Mouse (Mus musculus) kidney, postnatal 10 days (tissue): ENCODE measurements at regions not wholly inside any gene's neighbourhood (a gene's known extent, or its start where the extent isn't known, plus 50 kb on each side); places are given as distances from the start of the nearest gene placed in this dataset.
A peak's percentile ranks its signal among the peaks of the same experiment; 100 is the strongest.

Source experiments
- DNase-seq: peaks from one replicate; pipeline ENCODE4 v3.0.0; 2021; ENCODE audit warnings: mixed read lengths

DNA sequence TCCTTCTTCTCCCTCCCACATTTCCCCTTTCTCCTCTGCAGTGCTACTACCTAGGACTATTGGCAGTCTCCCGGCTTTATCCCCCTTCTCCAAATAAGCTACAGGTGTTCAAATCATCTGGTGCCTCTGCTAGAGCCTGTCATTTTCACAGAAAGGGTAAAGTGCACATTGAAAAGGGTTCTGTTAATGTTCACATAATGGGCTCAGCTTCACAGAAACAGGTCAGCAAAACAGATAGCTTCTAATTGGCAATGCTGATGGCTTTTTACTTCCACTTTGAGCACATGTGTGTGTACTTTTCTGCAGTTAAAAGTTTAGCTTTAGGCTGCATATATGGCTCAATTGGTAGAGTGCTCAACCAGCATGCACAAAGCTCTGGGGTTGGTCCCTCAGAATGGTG, 114.4 kb upstream of the Ralgapa2 start:
- DNase-seq: no peak

GRCm38 (mm10) chr2:146630179-146630578, 118.0 kb upstream of the Ralgapa2 start:
- no peak for DNase-seq

GRCm38 (mm10) chr2:146631098-146631497, 119.0 kb upstream of the Ralgapa2 start:
- DNase-seq: no peak

DNA sequence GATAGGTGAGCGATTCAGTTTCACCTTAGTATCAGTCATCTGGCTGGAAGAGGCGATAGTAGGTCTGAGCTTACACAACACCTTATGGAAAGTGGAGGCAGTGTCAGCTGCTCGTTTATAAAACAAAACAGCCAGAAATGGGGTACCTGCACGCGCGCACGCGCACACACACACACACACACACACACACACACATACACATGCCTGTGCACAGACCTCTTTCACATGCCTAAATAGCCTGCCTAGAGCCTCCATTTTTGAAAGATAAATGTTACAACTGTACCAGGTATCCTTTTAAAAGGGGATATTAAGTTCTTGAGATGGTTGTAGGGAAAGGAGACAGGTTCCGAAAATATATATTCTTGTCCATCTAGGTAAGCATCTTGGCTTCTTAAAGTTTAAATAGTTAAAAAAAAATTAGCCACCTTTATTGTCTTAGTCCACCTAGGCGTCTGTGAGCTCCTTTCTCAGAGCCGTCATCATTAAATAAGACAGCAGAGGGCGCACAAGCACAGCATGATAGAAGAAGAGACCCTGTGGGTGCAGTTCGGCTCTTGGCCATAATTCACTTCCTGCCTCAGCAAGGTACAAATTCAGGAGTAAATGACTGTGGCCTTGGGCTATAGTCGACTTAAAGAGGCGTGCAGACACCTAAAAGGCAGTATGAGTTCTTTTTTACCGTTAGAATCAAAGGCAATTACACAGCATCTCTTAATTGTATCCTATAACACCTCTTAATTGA, 121.4 kb upstream of the Ralgapa2 start:
- peak; percentile 80 for DNase-seq

GRCm38 (mm10) chr2:146637573-146637972, 125.4 kb upstream of the Ralgapa2 start:
- DNase-seq: no peak

DNA sequence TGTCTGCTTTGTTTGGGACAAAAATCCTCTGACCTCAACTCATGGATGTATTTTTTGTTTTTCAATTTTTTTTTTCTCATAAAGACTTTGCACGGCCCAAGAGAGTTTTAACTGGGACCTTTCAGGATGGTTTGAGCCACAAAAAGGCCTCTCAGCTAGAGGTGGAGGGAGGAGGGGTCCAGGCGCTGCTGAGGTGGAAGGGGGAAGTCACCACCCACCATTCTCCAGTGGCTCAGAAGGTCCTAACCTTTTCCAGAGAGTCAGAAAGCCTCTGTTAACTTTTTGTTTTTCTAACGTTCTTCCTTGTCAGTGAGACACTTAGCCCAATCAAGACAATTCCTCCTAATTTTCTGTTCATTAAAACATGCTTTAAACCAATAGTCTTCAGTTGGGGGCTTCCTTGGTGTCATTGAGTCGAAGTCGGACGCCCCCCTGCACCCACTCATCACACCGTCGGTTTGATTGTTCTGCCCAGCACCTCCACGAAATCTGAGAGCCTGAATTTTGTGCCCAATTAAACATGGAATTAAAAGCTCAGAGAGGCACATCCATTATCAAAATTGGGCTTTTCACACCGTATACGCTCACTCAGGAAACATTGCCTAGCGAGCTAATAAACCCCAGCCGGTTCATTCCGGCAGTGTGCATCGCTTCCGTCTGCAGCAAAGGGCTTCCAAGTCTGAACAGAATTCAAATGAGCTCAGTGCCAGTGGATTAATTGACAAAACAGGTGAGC, 134.3 kb upstream of the Ralgapa2 start:
- peak; percentile 8 for DNase-seq

DNA sequence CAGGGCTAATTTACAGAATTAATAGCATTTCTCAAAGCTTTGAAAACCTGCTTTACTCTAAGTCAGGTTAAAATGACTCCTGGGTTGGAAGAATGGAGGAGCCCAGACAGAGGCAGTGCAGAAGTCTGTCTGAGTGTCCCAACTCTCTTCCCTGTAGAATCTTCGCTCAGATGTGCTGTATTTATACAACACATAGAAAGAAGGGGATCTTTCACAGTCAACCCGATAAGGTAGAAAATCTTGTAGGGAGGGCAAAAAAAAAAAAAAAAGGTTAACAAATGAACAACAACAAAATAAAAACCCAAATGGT, 134.8 kb upstream of the Ralgapa2 start:
- DNase-seq: no peak

DNA sequence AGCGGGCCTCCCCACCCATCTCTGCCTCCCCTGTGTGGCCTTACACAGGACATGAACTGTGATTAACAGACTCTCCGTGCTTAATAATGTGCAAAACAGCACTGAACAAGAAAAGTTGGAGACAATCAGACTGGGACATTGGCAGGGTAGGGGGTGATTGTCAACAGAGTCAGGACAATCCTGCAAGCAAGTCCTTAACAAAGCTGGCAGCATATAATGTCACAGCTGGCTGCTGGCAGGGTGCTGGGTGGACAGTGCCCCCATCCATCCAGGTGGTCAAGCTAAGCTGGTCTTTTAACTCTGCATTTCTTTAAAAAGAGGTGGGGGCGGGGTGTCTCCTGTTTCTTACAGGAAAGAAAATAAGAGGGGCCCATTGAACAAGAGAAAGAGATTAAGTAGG, 149.2 kb upstream of the Ralgapa2 start:
- DNase-seq: no peak

GRCm38 (mm10) chr2:146672761-146673160, 160.6 kb upstream of the Ralgapa2 start:
- DNase-seq: no peak

- DNase-seq: no peak
Observed at GRCm38 (mm10) chr2:146681979-146682378, 169.8 kb upstream of the Ralgapa2 start.

GRCm38 (mm10) chr2:146685854-146686507, 169.7 kb upstream of the Kiz start:
- no peak for DNase-seq

GRCm38 (mm10) chr2:146688544-146688943, 167.1 kb upstream of the Kiz start:
- no peak for DNase-seq

DNA sequence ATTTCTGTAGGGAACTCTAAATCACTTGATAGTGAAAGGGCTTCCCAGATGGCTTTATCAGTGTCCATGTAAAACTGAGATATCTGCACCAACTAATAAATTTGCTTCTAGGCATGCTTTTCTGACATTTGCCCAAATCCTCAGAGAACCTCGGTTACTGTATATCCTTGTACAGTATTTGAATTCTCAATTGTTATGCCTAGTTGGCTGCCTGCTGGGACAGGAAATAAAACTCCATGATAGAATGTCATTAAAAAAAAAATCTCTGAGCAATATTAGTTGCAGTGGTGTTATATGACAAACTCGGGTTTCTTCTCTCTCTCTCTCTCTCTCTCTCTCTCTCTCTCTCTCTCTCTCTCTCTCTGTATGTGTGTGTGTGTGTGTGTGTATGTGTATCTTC, 162.2 kb upstream of the Kiz start:
- DNase-seq: no peak

DNA sequence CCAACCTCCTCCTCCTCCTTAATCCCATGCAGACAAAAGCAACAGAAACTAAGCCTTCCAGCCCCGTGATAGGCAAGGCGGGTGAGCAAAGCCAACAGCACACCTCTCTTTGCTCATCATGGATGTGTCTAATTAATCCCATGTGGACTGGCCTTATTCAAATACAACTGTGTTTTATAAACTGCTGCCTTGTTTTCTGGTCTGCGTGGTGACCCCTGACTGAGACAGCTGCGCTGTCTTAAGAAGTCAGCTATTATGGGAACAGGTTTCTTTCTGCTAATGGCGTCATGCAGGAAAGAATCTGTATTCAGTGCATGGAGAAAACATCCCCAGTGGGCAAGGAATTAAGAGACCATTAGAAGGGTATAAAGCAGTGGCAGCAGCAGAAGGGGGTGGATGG, 161.6 kb upstream of the Kiz start:
- DNase-seq: no peak

DNA sequence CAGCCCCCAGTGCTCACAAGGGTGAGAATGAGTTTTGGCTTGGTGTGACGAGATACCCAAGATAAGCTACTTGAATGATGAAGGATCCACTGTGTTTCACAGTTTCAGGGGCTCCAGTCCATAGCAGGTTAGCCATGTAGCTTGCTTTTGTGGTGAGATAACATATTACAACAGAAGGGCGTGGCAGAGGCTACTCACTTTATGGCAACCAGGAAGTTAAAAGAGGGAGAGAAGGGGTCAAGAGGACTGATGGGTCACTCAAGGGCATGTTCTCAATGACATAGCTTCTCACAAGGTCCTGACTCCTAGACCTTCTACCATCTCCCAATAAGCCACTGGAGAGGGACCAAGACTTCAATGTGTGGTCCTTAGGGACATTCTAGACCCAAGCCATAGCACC, 159.4 kb upstream of the Kiz start:
- no peak for DNase-seq

DNA sequence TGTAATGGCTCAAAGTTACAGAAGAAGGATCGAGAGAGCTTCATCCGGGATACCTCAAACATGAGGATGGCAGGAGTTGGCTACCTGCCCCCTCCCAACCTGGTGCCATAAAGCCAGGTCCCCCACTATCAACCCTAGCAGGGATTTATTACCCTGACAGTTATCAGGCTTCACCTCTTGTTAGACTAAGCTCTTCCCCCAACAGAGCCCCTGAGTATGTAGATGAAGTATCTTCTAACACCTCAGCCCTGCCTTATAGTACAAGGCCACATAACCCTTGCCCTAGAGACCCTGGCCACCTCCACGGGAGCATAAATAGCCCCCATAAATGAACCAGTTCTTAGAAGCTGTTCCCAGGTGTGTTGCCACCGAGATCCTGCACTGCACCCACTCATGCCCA, 158.9 kb upstream of the Kiz start:
- DNase-seq: no peak

GRCm38 (mm10) chr2:146710676-146711075, 145.0 kb upstream of the Kiz start:
- DNase-seq: no peak

DNA sequence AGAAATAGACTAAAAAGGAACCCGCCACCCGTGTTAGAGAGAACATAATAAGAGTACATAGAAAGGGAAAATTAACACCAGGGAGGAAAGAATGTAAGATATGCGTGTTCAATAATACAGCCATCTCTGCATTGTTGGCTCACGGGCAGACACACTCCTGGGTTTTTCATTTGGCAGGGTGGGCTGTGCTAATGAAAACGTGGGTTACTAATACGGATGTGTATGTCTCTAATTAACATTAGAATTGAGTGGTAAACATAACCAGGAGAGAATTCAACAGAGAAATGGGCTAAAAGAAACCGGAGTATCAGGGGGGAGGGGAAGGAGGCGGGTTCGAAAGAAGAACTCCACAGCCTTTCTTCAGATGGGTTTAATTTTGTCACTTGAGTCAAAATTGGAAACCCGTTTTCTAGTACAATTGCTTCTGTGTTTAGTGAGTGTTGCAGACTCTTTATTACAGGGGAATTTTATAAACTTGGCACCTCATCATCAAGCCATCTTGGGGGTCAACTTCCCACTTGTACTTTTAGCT, 134.4 kb upstream of the Kiz start:
- no peak for DNase-seq

DNA sequence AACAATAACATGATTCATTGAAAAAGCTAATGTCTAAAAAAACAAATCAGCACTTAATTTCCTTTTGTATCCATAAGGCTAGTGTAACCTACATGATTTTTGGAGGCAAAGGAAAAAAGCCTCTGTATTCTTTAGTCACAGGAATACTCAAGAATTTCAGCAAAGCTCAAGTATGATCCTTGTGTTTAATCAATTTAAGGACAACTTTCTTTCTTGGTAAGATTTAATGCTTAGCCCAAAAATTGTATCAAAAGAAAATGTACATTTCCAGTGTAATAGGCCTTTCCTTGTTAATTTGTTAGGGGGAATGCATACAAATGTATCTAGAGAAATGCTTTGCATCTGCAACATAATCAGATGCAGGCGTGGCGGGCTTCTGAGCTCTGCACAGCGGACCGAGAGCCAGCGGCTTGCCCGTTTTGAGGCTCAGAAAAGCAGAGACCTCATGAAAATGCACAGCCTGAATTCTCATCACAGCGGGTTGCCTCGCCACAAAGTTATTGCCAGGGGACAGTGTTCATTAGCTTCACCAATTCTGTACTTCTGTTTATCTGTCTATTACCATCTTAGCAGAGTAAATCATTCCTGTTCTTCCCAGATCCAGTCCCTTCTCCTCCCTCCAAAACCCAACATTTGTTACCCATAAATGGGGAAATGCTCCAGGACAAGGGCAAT, 133.2 kb upstream of the Kiz start:
- no peak for DNase-seq

GRCm38 (mm10) chr2:146723172-146723571, 132.5 kb upstream of the Kiz start:
- DNase-seq: no peak

DNA sequence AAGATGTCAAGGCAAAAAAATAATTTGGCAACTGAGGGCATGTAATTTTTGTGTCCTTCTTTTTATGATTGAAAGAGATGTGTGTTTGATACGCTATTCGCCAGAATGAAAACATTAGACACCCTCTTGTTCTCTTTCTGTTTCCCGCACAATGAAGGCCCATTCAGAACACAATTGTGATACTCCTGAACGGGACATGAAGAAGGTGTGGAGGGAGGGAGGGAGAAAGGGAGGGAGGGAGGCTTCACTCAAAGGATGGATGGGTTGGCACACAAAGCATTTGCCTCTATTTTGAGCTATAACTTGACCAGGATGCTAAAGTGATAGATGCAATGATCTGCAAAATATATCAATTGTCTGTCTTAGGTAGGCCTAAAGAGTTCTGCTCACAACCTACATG, 132.0 kb upstream of the Kiz start:
- DNase-seq: no peak

GRCm38 (mm10) chr2:146724142-146724679, 131.5 kb upstream of the Kiz start:
- DNase-seq: no peak

- DNase-seq: no peak
Observed at GRCm38 (mm10) chr2:146724924-146725555, 130.6 kb upstream of the Kiz start.
